Mouse (Mus musculus): ENCODE results near the gene Olfr523.

GRCm38 (mm10) chr7:140208153-140208552 lies 35.1 kb downstream of the Olfr523 start:
- TF ChIP-seq USF1 (IDR thresholded peaks at IDR 0.05; ENCODE audit: low read depth, low read length) (no peak), JUND (conservative IDR thresholded peaks at IDR 0.05; ENCODE audit: low read depth, low read length) (no peak), ZKSCAN1 (IDR thresholded peaks at IDR 0.05; ENCODE audit: borderline replicate concordance, low read depth, low read length) (no peak), E2F4 (IDR thresholded peaks at IDR 0.05; ENCODE audit: insufficient replicate concordance, low read depth, low read length) (no peak)

All from CH12.LX (cell line).